ENCODE assay signal across 10 mouse cellular contexts in genomic region chr11:104029692-104030091, GRCm38 (mm10).
DNase-seq lines count a peak whose midpoint lies in the region.
"Had no signal": no experiment of that assay in that cellular context is flagged by ENCODE, and none has a peak within 500 bp of the region (broad histone marks: within the 10 kb centered on the region; RNA-seq: fewer than 3 reads in every experiment).

No protein-coding gene starts in this region.

- peak; percentile 8 for DNase-seq in cerebellum, adult 11 months
- no peak for DNase-seq in cerebellum, adult 11-12 months
- DNase-seq in retina, postnatal 1 day, result peak; percentile 32
- DNase-seq in retina, embryonic 14.5 days (ENCODE audit: low spot score), result no peak
- peak; percentile 15 for DNase-seq in c-Kit-positive CD71-positive TER-119-negative erythroid progenitor cells, embryonic 14.5 days (ENCODE audit: low read depth)
- DNase-seq in spleen, postnatal 36 days (ENCODE audit: low spot score in 2 of 2), result peak; percentile 50 to 55
- DNase-seq in heart, adult 9 months (ENCODE audit: low spot score in 2 of 2), result no peak
- no peak for DNase-seq in layer of hippocampus, postnatal 36 days
- DNase-seq: gastrocnemius, postnatal 10 days; liver, embryonic 13.5 days had no signal

Comparison
In these comparisons a context has a peak if more than half of its experiments do, and no peak if none do; other contexts are left out.
1. DNase-seq: peak in cerebellum, adult 11 months (single experiment), retina, postnatal 1 day (single experiment), c-Kit-positive CD71-positive TER-119-negative erythroid progenitor cells, embryonic 14.5 days (single experiment) and spleen, postnatal 36 days (2 of 2); none in cerebellum, adult 11-12 months (single experiment), retina, embryonic 14.5 days (single experiment), heart, adult 9 months (0 of 2) and layer of hippocampus, postnatal 36 days (0 of 2).